In the genomic region with DNA sequence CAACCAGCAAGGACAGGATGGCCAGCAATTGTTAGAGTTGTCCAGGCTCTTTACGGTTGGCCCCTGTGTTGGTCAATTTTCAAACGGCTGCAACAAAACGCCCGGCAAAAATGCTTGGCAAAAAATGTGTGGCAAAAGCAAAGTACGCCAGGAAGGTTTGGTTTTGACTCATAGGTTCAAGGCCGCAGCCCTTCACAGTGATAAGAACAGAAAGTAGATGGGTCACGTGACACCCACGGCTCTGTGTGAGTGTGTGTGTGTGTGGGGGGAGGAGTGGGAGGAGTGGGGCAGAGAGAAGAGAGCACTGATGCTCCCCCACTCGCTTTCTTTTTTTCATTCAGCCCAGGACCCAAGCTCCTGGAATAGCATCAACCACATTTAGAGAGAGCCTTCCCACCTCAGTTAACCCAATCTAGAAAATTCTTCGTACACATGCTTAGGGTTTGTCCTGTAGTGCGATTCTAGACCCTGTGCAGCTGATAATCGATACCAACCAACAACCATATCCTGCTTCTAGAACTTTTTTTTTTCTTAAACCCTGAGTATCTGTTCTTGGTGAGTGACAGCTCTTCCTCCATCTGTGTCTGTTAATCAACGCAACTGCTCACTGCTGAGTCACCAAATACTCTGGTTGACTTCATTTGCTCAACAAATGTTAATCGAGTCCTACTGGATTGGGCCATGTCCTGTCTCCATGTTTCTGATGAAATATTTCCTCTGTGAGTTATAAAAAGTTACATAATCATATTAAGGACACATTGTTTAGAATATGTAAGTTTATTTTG, we compare ENCODE assay signal across 18 mouse cellular contexts. TPM values are rescaled to one million over a fixed set of nuclear protein-coding genes. Genes with fewer than 3 reads are reported as not detected.
A peak's percentile ranks its signal among the peaks of the same experiment; 100 is the strongest.
DNase-seq lines count a peak whose midpoint lies in the region; ATAC-seq lines count a peak whose summit lies in the region.
"Had no signal": no experiment of that assay in that cellular context is flagged by ENCODE, and none has a peak within 500 bp of the region (broad histone marks: within the 10 kb centered on the region; RNA-seq: fewer than 3 reads in every experiment).

No protein-coding gene starts in this region.

- 81% methylated on average over 14 of the region's 14 CpGs for WGBS in intestine, embryonic 15.5 days

- DNase-seq in 416B (ENCODE audit: low read depth): peak; percentile 84
- peak; percentile 71 for DNase-seq in CD4-positive helper T cell, adult 2 months (ENCODE audit: low read depth, low spot score)
- DNase-seq in adrenal gland, postnatal 10 days: peak; percentile 31
- DNase-seq in naive thymus-derived CD4-positive, alpha-beta T cell, adult 2 months (ENCODE audit: low read depth): peak; percentile 59
- no peak for DNase-seq in left cerebral cortex, postnatal 14 days (ENCODE audit: low spot score in 2 of 2)
- DNase-seq: cerebellum, postnatal 14 days; kidney, postnatal 4 days; liver, postnatal 0 days; right cerebral cortex, adult 18-20 months had no signal

- no peak for ATAC-seq in monocyte, adult 5-6 weeks (replicated peaks; ENCODE audit: insufficient number of reproducible peaks, low FRiP score, low TSS enrichment, poor library complexity, severe bottlenecking)
- no peak for ATAC-seq in intestine, embryonic 15.5 days
- ATAC-seq: liver, postnatal 0 days had no signal

- no peak overlapping the region for H3K9ac ChIP-seq in intestine, embryonic 15.5 days
- H3K9ac ChIP-seq: embryonic facial prominence, embryonic 12.5 days; forebrain, embryonic 12.5 days; heart, embryonic 13.5 days; liver, postnatal 0 days; neural tube, embryonic 12.5 days had no signal

- no peak overlapping the region for H3K27ac ChIP-seq in intestine, embryonic 15.5 days
- H3K27ac ChIP-seq: embryonic facial prominence, embryonic 12.5 days; forebrain, embryonic 12.5 days; heart, embryonic 13.5 days; limb, embryonic 10.5 days; neural tube, embryonic 12.5 days had no signal

- intact Hi-C loops in left cerebral cortex, postnatal 14 days (cut with DNase I): loop anchor here (2.0 kb wide), 1 partner anchor 33 kb away; no protein-coding TSS in a partner anchor

- H3K4me1 ChIP-seq in intestine, embryonic 15.5 days (replicated peaks): no peaks in the 10 kb centered on the region
- H3K4me1 ChIP-seq: embryonic facial prominence, embryonic 12.5 days; heart, embryonic 13.5 days; limb, embryonic 10.5 days; megakaryocyte, embryonic 14.5 days; neural tube, embryonic 12.5 days had no signal

- H3K27me3 ChIP-seq in intestine, embryonic 15.5 days (replicated peaks): no peaks in the 10 kb centered on the region
- H3K27me3 ChIP-seq: embryonic facial prominence, embryonic 12.5 days; forebrain, embryonic 12.5 days; heart, embryonic 13.5 days; neural tube, embryonic 12.5 days had no signal

- H3K9me3 ChIP-seq in intestine, embryonic 15.5 days: no peaks in the 10 kb centered on the region
- H3K9me3 ChIP-seq: embryonic facial prominence, embryonic 12.5 days; forebrain, embryonic 12.5 days; heart, embryonic 13.5 days; limb, embryonic 10.5 days; megakaryocyte, embryonic 14.5 days; neural tube, embryonic 12.5 days had no signal

- H3K4me2 ChIP-seq in intestine, embryonic 15.5 days (replicated peaks): no peak overlapping the region
- H3K4me2 ChIP-seq: embryonic facial prominence, embryonic 12.5 days; forebrain, embryonic 12.5 days; heart, embryonic 13.5 days; neural tube, embryonic 12.5 days had no signal

- H3K4me3 ChIP-seq in intestine, embryonic 15.5 days (replicated peaks): no peak overlapping the region
- H3K4me3 ChIP-seq: embryonic facial prominence, embryonic 12.5 days; forebrain, embryonic 12.5 days; heart, embryonic 13.5 days; limb, embryonic 10.5 days; megakaryocyte, embryonic 14.5 days; neural tube, embryonic 12.5 days had no signal

- H3K36me3 ChIP-seq in intestine, embryonic 15.5 days: no peaks in the 10 kb centered on the region
- H3K36me3 ChIP-seq: embryonic facial prominence, embryonic 12.5 days; forebrain, embryonic 12.5 days; heart, embryonic 13.5 days; limb, embryonic 10.5 days; neural tube, embryonic 12.5 days had no signal

RNA-seq across cellular contexts. Expression of gene Gm17087, which starts 4.5 kb away (rescaled TPM):
- not detected for total RNA-seq in adrenal gland, postnatal 10 days (2021)
- not detected in 3 replicates for total RNA-seq in monocyte, adult 5-6 weeks (2017)
- not detected for total RNA-seq in left cerebral cortex, postnatal 14 days (2021)
- polyA plus RNA-seq in intestine, embryonic 15.5 days (2015; fragmentation: Nextera tagmentation; extraction: Ambion mirVana): not detected in 2 replicates
- total RNA-seq: gastrocnemius, adult 8-10 months had no signal
- polyA plus RNA-seq: embryonic facial prominence, embryonic 12.5 days; forebrain, embryonic 12.5 days; heart, embryonic 13.5 days; limb, embryonic 10.5 days; liver, postnatal 0 days; neural tube, embryonic 12.5 days had no signal

RNA-seq across cellular contexts. Expression of gene Pde10a, which starts 37.1 kb away (rescaled TPM):
- 10 to 100 TPM; 12.4 to 20.0 TPM for total RNA-seq in adrenal gland, postnatal 10 days (2021)
- 0.29 TPM in 1 of 3 replicates, not detected in the others for total RNA-seq in monocyte, adult 5-6 weeks (2017)
- total RNA-seq in left cerebral cortex, postnatal 14 days (2021): 10 to 100 TPM; 54.4 to 81.4 TPM
- polyA plus RNA-seq in intestine, embryonic 15.5 days (2015; fragmentation: Nextera tagmentation; extraction: Ambion mirVana): 1.4 and 1.5 TPM in 2 replicates

Comparison
In these comparisons a context has a peak if more than half of its experiments do, and no peak if none do; other contexts are left out.
1. DNase-seq: peak in 416B (single experiment), CD4-positive helper T cell, adult 2 months (single experiment), adrenal gland, postnatal 10 days (single experiment) and naive thymus-derived CD4-positive, alpha-beta T cell, adult 2 months (single experiment); none in left cerebral cortex, postnatal 14 days (0 of 2).
2. RNA of gene Pde10a, which starts 37.1 kb away (total RNA-seq): 54.4 to 81.4 TPM in left cerebral cortex, postnatal 14 days and 12.4 to 20.0 TPM in adrenal gland, postnatal 10 days; 0.29 TPM in monocyte, adult 5-6 weeks; every median in the first group is over 10 times any median in the second.